Mouse (Mus musculus) small intestine, adult 2 months (tissue): ENCODE measurements around the gene Pard3b.

ENCODE experiments used
- CTCF ChIP-seq: fragments of 200-500 bp; IDR thresholded peaks from 2 replicates; pipeline ENCODE4 v1.5.1; 2012; ENCODE audit warnings: low read depth, mild to moderate bottlenecking, control low read depth, inconsistent platforms, low read length, moderate library complexity, mixed read lengths; ENCODE audit not compliant: insufficient replicate concordance, insufficient read length; ENCODE audit errors: extremely low read depth
- POLR2A ChIP-seq: fragments of 200-500 bp; IDR thresholded peaks from 2 replicates; pipeline ENCODE4 v1.6.1; 2012; ENCODE audit warnings: low read depth, mild to moderate bottlenecking, control low read depth, inconsistent platforms, low read length, moderate library complexity

GRCm38 (mm10) chr1:62654436-62654835 is 1015.8 kb downstream of the Pard3b start:
- no peak for TF ChIP-seq CTCF
- TF ChIP-seq POLR2A: no peak
